Mouse (Mus musculus): ENCODE measurements at regions not wholly inside any gene's neighbourhood (a gene's known extent, or its start where the extent isn't known, plus 50 kb on each side); places are given as distances from the start of the nearest gene placed in this dataset.

DNA sequence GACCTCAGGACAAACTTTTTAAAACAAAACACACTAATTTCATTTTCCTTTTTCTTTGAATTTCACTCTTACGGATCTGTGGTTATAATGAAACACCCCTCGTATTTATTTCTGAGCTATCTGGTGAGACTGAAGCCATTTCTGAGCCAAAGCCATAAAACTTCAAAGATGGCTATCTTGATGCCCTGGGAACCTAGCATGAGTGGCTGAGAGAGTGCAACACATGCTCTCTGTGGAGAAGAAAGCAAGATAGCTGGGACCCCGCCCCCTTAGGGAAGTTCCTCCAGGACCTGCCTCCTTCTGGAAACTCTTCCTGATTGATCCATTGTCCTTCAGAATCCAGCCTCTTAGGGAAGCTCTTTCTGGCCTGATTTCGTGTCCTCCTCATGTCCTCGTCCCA, 57.6 kb upstream of the Myb start:
- Histone ChIP-seq H3K9me3 (ENCODE audit: control insufficient read depth, low read depth, low read length) (no peaks in the 10 kb centered on the region), H3K4me2 (replicated peaks; ENCODE audit: low read depth, low read length) (no peak overlapping the region), H3K27ac (ENCODE audit: low read length) (no peak overlapping the region), H3K4me1 (ENCODE audit: control insufficient read depth, insufficient read depth, low read length) (no peaks in the 10 kb centered on the region), H3K4me3 (ENCODE audit: low read depth, low read length) (no peak overlapping the region), H3K9ac (replicated peaks; ENCODE audit: low read depth, low read length) (no peak overlapping the region), H3K27me3 (ENCODE audit: control insufficient read depth, insufficient read depth, low read length) (no peaks in the 10 kb centered on the region), H3K36me3 (ENCODE audit: control insufficient read depth, insufficient read depth, low read length) (no peaks in the 10 kb centered on the region)
- ATAC-seq (ENCODE audit: insufficient number of reproducible peaks, insufficient read depth, low FRiP score, low read depth), result no peak
- WGBS, result 83% methylated on average over 5 of the region's 5 CpGs

DNA sequence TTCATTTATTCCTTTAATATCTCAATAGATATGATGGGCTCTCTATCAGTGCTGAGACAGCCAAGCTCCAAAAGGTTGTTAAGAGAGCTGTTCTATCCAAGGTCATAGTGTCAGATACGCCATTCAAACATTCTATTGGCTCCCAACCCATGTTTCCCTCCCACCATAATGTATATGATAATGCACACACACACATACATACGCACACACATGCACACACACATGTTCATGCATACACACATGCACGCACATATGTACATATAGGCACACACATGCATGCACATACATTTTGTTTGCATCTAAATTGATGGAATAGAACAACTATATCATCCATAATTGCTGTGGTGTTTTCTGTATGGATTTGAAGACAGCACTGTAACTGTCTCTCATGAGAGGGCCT, 60.0 kb upstream of the Myb start:
- no peak overlapping the region for H3K27ac ChIP-seq (ENCODE audit: low read length)
- H3K4me3 ChIP-seq (ENCODE audit: low read depth, low read length), result no peak overlapping the region
- H3K27me3 ChIP-seq (ENCODE audit: control insufficient read depth, insufficient read depth, low read length), result no peaks in the 10 kb centered on the region
- H3K36me3 ChIP-seq (ENCODE audit: control insufficient read depth, insufficient read depth, low read length), result no peaks in the 10 kb centered on the region
- H3K9ac ChIP-seq (replicated peaks; ENCODE audit: low read depth, low read length), result no peak overlapping the region
- ATAC-seq (ENCODE audit: insufficient number of reproducible peaks, insufficient read depth, low FRiP score, low read depth), result no peak
- 91% methylated on average over 3 of the region's 3 CpGs for WGBS
- H3K9me3 ChIP-seq (ENCODE audit: control insufficient read depth, low read depth, low read length), result no peaks in the 10 kb centered on the region; the same call in 1 of the 2 replicates
- no peaks in the 10 kb centered on the region for H3K4me1 ChIP-seq (ENCODE audit: control insufficient read depth, insufficient read depth, low read length)
- no peak overlapping the region for H3K4me2 ChIP-seq (replicated peaks; ENCODE audit: low read depth, low read length)

DNA sequence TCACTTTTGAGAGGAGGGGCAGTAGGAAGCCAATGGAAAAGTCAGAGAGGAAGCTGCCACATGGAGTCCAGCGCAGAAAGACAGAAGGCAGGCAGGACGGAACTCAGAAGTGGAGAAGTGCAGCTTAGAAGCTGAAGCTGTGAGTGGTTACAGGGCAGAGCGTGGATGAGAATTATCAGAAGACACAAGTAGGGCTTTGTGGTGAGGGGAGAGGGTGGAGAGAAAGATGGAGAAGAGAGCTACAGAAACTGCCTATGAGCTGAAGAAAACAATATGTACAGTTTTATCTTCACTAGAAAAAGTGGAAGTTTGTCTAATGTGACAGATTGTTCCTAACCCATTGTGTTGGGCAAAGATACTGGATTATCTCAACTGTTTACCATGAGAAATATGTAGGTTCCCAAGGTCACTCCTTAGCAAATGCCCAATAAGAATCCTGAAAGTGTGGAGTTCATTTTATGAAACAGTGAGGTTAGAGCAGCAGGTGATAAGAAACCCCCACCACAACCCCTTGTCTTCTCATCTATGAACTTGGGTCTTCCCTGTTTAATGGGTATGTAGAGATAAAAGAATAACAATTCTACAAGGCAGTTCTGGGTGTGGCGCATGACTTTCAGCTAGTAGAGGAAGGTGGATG, 60.6 kb upstream of the Myb start:
- H3K36me3 ChIP-seq (ENCODE audit: control insufficient read depth, insufficient read depth, low read length), result no peaks in the 10 kb centered on the region
- no peak overlapping the region for H3K9ac ChIP-seq (replicated peaks; ENCODE audit: low read depth, low read length)
- H3K4me2 ChIP-seq (replicated peaks; ENCODE audit: low read depth, low read length), result no peak overlapping the region
- no peaks in the 10 kb centered on the region for H3K27me3 ChIP-seq (ENCODE audit: control insufficient read depth, insufficient read depth, low read length)
- ATAC-seq (ENCODE audit: insufficient number of reproducible peaks, insufficient read depth, low FRiP score, low read depth), result no peak
- H3K4me1 ChIP-seq (ENCODE audit: control insufficient read depth, insufficient read depth, low read length), result no peaks in the 10 kb centered on the region
- 93% methylated on average over 4 of the region's 4 CpGs for WGBS
- no peak overlapping the region for H3K27ac ChIP-seq (ENCODE audit: low read length)
- no peaks in the 10 kb centered on the region; the same call in 1 of the 2 replicates for H3K9me3 ChIP-seq (ENCODE audit: control insufficient read depth, low read depth, low read length)
- no peak overlapping the region for H3K4me3 ChIP-seq (ENCODE audit: low read depth, low read length)

DNA sequence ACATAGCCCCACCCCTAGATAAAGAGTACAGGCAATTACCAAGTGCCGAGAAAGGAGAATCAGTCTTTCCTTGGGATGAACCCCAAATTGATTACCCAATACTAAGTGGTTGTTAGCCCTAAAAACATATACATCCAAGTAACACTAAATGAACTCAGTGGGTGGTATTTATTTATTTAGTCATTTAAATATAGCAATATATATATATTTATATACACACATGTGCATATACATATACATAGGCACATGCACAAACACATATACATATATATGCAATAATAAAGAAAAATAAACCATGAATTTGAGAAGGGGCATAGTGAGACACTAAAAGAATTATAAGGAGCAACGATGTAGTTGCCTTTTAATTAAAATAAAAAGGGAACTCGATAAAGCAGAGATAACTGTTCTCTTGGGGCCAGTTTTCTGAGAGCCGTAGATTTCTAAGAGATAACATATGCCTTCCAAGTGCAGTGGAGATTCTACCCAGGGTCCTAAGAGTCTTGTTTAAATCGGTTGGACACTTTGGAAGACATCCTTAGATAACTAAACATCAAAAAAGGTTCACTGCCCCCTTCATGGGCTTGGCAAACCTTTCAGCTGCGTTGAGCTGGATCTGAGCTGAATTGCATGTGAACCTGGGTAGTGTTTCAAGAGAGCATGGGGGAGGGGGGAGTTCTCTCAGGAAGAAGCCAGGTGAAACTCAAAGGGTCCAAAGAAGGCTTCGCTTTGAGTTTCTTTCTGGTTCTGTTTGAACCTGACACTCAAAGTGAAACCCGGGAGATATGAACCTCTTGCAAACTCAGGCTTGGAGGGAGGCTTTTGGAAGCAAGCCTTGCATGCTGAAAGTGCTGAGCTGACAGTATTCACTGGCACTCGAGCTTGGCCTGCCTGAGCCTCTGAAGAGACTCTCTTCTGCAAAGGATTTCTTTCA, 61.6 kb upstream of the Myb start:
- no peak for ATAC-seq (ENCODE audit: insufficient number of reproducible peaks, insufficient read depth, low FRiP score, low read depth)
- WGBS, result 64% methylated on average over 9 of the region's 9 CpGs
- Histone ChIP-seq H3K4me2 (replicated peaks; ENCODE audit: low read depth, low read length) (no peak overlapping the region), H3K27me3 (ENCODE audit: control insufficient read depth, insufficient read depth, low read length) (no peaks in the 10 kb centered on the region), H3K9me3 (ENCODE audit: control insufficient read depth, low read depth, low read length) (no peaks in the 10 kb centered on the region; the same call in 1 of the 2 replicates), H3K4me1 (ENCODE audit: control insufficient read depth, insufficient read depth, low read length) (no peaks in the 10 kb centered on the region), H3K36me3 (ENCODE audit: control insufficient read depth, insufficient read depth, low read length) (no peaks in the 10 kb centered on the region), H3K9ac (replicated peaks; ENCODE audit: low read depth, low read length) (no peak overlapping the region), H3K4me3 (ENCODE audit: low read depth, low read length) (no peak overlapping the region), H3K27ac (ENCODE audit: low read length) (no peak overlapping the region)

DNA sequence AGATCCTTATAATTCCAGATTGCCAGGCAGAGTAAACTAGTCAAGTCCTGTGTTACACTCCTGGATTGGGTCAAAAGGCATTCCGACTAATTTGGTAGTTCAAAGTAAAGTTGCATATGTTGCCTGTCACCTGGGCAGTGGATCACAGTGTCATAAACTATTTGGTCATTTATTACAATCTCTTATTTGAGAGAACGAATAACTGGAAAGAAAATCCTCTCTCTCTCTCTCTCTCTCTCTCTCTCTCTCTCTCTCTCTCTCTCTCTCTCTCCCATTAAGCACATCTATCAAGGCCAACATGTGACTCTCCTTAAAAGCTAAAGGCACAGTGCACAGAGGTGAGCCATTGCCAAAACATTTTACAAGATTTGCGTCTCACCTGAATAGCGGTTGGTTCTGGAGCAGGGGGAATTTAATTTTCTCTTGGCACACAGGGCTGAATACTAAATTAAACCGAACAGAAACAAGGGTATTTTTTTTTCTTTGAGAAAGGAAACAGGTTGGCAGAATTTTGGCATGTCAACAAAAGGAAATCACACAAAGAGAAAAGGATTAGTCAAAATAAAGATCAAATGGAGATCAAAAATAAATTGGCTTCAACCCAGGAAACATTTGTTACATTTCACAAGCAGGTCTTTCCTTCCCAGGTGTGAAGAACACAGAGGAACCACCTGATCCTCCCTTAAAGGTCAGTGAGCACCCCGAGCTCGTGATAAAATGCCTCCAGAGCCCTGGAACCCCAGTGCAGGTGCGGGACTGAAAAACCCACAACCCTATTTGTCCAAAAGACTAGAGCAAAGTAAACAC, 62.5 kb upstream of the Myb start:
- ATAC-seq (ENCODE audit: insufficient number of reproducible peaks, insufficient read depth, low FRiP score, low read depth), result no peak
- Histone ChIP-seq H3K9me3 (ENCODE audit: control insufficient read depth, low read depth, low read length) (no peaks in the 10 kb centered on the region; the same call in 1 of the 2 replicates), H3K36me3 (ENCODE audit: control insufficient read depth, insufficient read depth, low read length) (no peaks in the 10 kb centered on the region), H3K27me3 (ENCODE audit: control insufficient read depth, insufficient read depth, low read length) (no peaks in the 10 kb centered on the region), H3K4me2 (replicated peaks; ENCODE audit: low read depth, low read length) (no peak overlapping the region), H3K4me1 (ENCODE audit: control insufficient read depth, insufficient read depth, low read length) (no peaks in the 10 kb centered on the region), H3K27ac (ENCODE audit: low read length) (no peak overlapping the region), H3K4me3 (ENCODE audit: low read depth, low read length) (no peak overlapping the region), H3K9ac (replicated peaks; ENCODE audit: low read depth, low read length) (no peak overlapping the region)
- WGBS, result 54% methylated on average over 8 of the region's 8 CpGs

DNA sequence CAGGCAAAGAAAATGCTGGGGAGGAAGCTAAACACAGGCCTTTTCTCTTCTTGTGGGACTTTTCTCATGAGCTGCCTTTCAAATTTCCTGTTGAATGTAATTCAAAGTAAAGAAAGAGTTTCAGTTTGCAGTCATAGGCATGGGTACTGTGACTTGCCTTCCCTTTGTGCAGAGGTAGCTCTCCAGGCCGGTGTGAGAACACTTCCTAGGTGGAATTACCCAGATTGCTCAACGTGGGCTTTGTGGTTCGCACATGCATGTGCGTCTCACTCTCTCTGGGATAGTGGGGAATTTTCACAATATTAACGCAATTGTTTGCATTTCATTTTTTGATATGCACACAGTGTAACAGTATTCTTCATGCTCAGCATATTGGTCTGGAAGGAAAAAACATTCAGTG, 63.4 kb upstream of the Myb start:
- H3K9me3 ChIP-seq (ENCODE audit: control insufficient read depth, low read depth, low read length), result no peaks in the 10 kb centered on the region; the same call in 1 of the 2 replicates
- no peaks in the 10 kb centered on the region for H3K27me3 ChIP-seq (ENCODE audit: control insufficient read depth, insufficient read depth, low read length)
- ATAC-seq (ENCODE audit: insufficient number of reproducible peaks, insufficient read depth, low FRiP score, low read depth), result no peak
- no peak overlapping the region for H3K4me3 ChIP-seq (ENCODE audit: low read depth, low read length)
- H3K4me2 ChIP-seq (replicated peaks; ENCODE audit: low read depth, low read length), result no peak overlapping the region
- WGBS, result 90% methylated on average over 5 of the region's 5 CpGs
- no peak overlapping the region for H3K9ac ChIP-seq (replicated peaks; ENCODE audit: low read depth, low read length)
- no peaks in the 10 kb centered on the region for H3K4me1 ChIP-seq (ENCODE audit: control insufficient read depth, insufficient read depth, low read length)
- H3K27ac ChIP-seq (ENCODE audit: low read length), result no peak overlapping the region
- no peaks in the 10 kb centered on the region for H3K36me3 ChIP-seq (ENCODE audit: control insufficient read depth, insufficient read depth, low read length)

DNA sequence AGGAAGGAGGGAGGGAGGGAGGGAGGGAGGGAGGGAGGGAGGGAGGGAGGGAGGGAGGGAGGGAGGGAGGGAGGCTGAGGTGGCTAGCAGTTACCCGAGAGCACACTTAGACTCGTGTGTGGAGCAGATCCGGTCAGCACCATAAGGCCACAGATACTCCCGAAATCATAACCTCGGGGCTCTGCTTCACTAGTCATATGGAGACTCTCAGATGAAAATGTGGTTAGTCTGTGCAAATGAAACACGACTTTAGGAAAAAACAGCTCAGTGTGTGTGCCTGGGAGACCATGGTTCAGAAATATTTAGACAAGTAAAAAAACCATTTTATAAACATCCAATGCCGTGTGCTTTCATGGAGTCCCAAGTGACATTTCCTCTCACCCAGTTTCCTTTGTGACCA, 65.4 kb upstream of the Myb start:
- Histone ChIP-seq H3K9me3 (ENCODE audit: control insufficient read depth, low read depth, low read length) (no peaks in the 10 kb centered on the region; the same call in 1 of the 2 replicates), H3K4me3 (ENCODE audit: low read depth, low read length) (no peak overlapping the region), H3K9ac (replicated peaks; ENCODE audit: low read depth, low read length) (no peak overlapping the region), H3K4me2 (replicated peaks; ENCODE audit: low read depth, low read length) (no peak overlapping the region), H3K36me3 (ENCODE audit: control insufficient read depth, insufficient read depth, low read length) (no peaks in the 10 kb centered on the region), H3K4me1 (ENCODE audit: control insufficient read depth, insufficient read depth, low read length) (no peaks in the 10 kb centered on the region), H3K27ac (ENCODE audit: low read length) (no peak overlapping the region), H3K27me3 (ENCODE audit: control insufficient read depth, insufficient read depth, low read length) (no peaks in the 10 kb centered on the region)
- 66% methylated on average over 7 of the region's 7 CpGs for WGBS
- no peak for ATAC-seq (ENCODE audit: insufficient number of reproducible peaks, insufficient read depth, low FRiP score, low read depth)

DNA sequence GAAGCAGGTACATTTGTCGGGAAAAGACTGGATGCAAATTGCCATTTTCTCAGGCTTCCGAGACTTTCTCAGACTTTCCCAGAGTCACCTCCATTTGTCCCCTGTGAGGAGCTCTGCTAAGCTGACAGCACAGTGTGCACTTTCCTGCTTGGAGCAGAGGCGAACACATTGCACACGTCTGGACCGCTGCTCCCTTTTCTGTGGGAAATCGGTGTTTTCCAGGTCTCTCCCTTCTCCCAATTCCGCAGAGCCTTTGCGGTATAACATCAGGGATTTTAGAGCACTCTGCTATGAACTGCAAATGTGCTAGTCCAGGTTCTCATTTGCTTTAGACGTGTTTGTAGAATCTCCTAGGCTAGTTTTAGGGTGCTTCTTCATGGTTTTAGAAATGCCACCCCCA, 67.0 kb upstream of the Myb start:
- Histone ChIP-seq H3K4me3 (ENCODE audit: low read depth, low read length) (no peak overlapping the region), H3K27me3 (ENCODE audit: control insufficient read depth, insufficient read depth, low read length) (no peaks in the 10 kb centered on the region), H3K4me1 (ENCODE audit: control insufficient read depth, insufficient read depth, low read length) (no peaks in the 10 kb centered on the region), H3K9me3 (ENCODE audit: control insufficient read depth, low read depth, low read length) (no peaks in the 10 kb centered on the region; the same call in 1 of the 2 replicates), H3K27ac (ENCODE audit: low read length) (no peak overlapping the region), H3K36me3 (ENCODE audit: control insufficient read depth, insufficient read depth, low read length) (no peaks in the 10 kb centered on the region), H3K9ac (replicated peaks; ENCODE audit: low read depth, low read length) (no peak overlapping the region), H3K4me2 (replicated peaks; ENCODE audit: low read depth, low read length) (no peak overlapping the region)
- 84% methylated on average over 9 of the region's 9 CpGs for WGBS
- no peak for ATAC-seq (ENCODE audit: insufficient number of reproducible peaks, insufficient read depth, low FRiP score, low read depth)

All from stomach, embryonic 14.5 days (tissue).